7 mouse cellular contexts compared by ENCODE assay signal in genomic region chr7:25390054-25390770, GRCm38 (mm10). TPM values are rescaled to one million over a fixed set of nuclear protein-coding genes. Genes with fewer than 3 reads are reported as not detected.
DNase-seq lines count a peak whose midpoint lies in the region; ATAC-seq lines count a peak whose summit lies in the region.

No protein-coding gene starts in this region.

- peaks cover 67% of the 10 kb centered on the region for H3K4me1 ChIP-seq in heart, embryonic 15.5 days (replicated peaks)
- peaks cover 44% of the 10 kb centered on the region for H3K4me1 ChIP-seq in limb, embryonic 15.5 days

- no peak for ATAC-seq in heart, embryonic 15.5 days (replicated peaks; ENCODE audit: insufficient number of reproducible peaks, insufficient read depth, low FRiP score, low read depth)
- peak; percentile 57; the same call in 1 of the 2 replicates for ATAC-seq in limb, embryonic 15.5 days (ENCODE audit: insufficient number of reproducible peaks, low FRiP score, low TSS enrichment, low read depth)

- 46% methylated on average over 8 of the region's 8 CpGs for WGBS in heart, embryonic 15.5 days
- WGBS in limb, embryonic 15.5 days, result 48% methylated on average over 8 of the region's 8 CpGs

- peak overlapping the region; percentile 25; the same call in 1 of the 2 replicates for H3K27ac ChIP-seq in heart, embryonic 15.5 days
- H3K27ac ChIP-seq in limb, embryonic 15.5 days, result peak overlapping the region; percentile 3; the same call in 1 of the 2 replicates

- H3K9me3 ChIP-seq in heart, embryonic 15.5 days (replicated peaks), result no peaks in the 10 kb centered on the region
- no peaks in the 10 kb centered on the region for H3K9me3 ChIP-seq in limb, embryonic 15.5 days

- peak; percentile 83 for DNase-seq in ovary, adult 18-20 months (ENCODE audit: low spot score)
- no peak for DNase-seq in ovary, postnatal 10 days (ENCODE audit: low spot score)
- peak; percentile 67 for DNase-seq in c-Kit-positive CD71-positive TER-119-positive erythroid progenitor cells, embryonic 14.5 days (ENCODE audit: low spot score)
- peak; percentile 53 to 60 for DNase-seq in spleen, postnatal 36 days (ENCODE audit: low spot score in 2 of 2)
- no peak for DNase-seq in embryo, embryonic 10.5 days (ENCODE audit: low spot score)

- peaks cover 9% of the 10 kb centered on the region; the same call in 1 of the 2 replicates for H3K36me3 ChIP-seq in heart, embryonic 15.5 days
- H3K36me3 ChIP-seq in limb, embryonic 15.5 days, result peaks cover 29% of the 10 kb centered on the region

- no peak overlapping the region for H3K4me3 ChIP-seq in heart, embryonic 15.5 days
- no peak overlapping the region for H3K4me3 ChIP-seq in limb, embryonic 15.5 days

- no peaks in the 10 kb centered on the region for H3K27me3 ChIP-seq in heart, embryonic 15.5 days
- no peaks in the 10 kb centered on the region for H3K27me3 ChIP-seq in limb, embryonic 15.5 days

- no peak overlapping the region for H3K4me2 ChIP-seq in heart, embryonic 15.5 days
- H3K4me2 ChIP-seq in limb, embryonic 15.5 days, result no peak overlapping the region

- H3K9ac ChIP-seq in heart, embryonic 15.5 days, result no peak overlapping the region
- H3K9ac ChIP-seq in limb, embryonic 15.5 days, result no peak overlapping the region

RNA-seq across cellular contexts. Expression of gene Lipe, which starts 8.3 kb away (rescaled TPM):
- 5.6 and 7.7 TPM in 2 replicates for polyA plus RNA-seq in heart, embryonic 15.5 days (2015; fragmentation: Nextera tagmentation; extraction: Ambion mirVana)
- 9.2 and 11.8 TPM in 2 replicates for polyA plus RNA-seq in limb, embryonic 15.5 days (2015; fragmentation: Nextera tagmentation; extraction: Ambion mirVana)

RNA-seq across cellular contexts. Expression of gene Cnfn, which starts 20.7 kb away (rescaled TPM):
- polyA plus RNA-seq in heart, embryonic 15.5 days (2015; fragmentation: Nextera tagmentation; extraction: Ambion mirVana), result 0.22 and 1.1 TPM in 2 replicates
- polyA plus RNA-seq in limb, embryonic 15.5 days (2015; fragmentation: Nextera tagmentation; extraction: Ambion mirVana), result 649 and 693 TPM in 2 replicates

RNA-seq across cellular contexts. Expression of gene Cxcl17, which starts 22.5 kb away (rescaled TPM):
- 0.28 and 0.51 TPM in 2 replicates for polyA plus RNA-seq in heart, embryonic 15.5 days (2015; fragmentation: Nextera tagmentation; extraction: Ambion mirVana)
- 0.20 and 0.32 TPM in 2 replicates for polyA plus RNA-seq in limb, embryonic 15.5 days (2015; fragmentation: Nextera tagmentation; extraction: Ambion mirVana)

Comparison
In these comparisons a context has a peak if more than half of its experiments do, and no peak if none do; other contexts are left out.
1. DNase-seq: peak in ovary, adult 18-20 months (single experiment), c-Kit-positive CD71-positive TER-119-positive erythroid progenitor cells, embryonic 14.5 days (single experiment) and spleen, postnatal 36 days (2 of 2); none in ovary, postnatal 10 days (single experiment) and embryo, embryonic 10.5 days (single experiment).
2. RNA of gene Cnfn, which starts 20.7 kb away (polyA plus RNA-seq): 649 to 693 TPM in limb, embryonic 15.5 days; 0.22 to 1.1 TPM in heart, embryonic 15.5 days; every median in the first group is over 100 times any median in the second.